8 mouse cellular contexts compared by ENCODE assay signal in genomic region chr16:90143760-90144516, GRCm38 (mm10). TPM values are rescaled to one million over a fixed set of nuclear protein-coding genes. Genes with fewer than 3 reads are reported as not detected.
DNase-seq lines count a peak whose midpoint lies in the region; ATAC-seq and TF ChIP-seq lines count a peak whose summit lies in the region.

Gene Tiam1, minus strand, starts transcription at chr16:90143769.

- no peaks in the 10 kb centered on the region for H3K27me3 ChIP-seq in embryonic facial prominence, embryonic 15.5 days
- no peaks in the 10 kb centered on the region for H3K27me3 ChIP-seq in limb, embryonic 12.5 days
- H3K27me3 ChIP-seq in midbrain, embryonic 14.5 days (ENCODE audit: control insufficient read depth, insufficient read depth, low read length) = no peaks in the 10 kb centered on the region

- H3K27ac ChIP-seq in bone marrow macrophage, adult 2 months (ENCODE audit: insufficient read depth, low read depth, low read length) = no peak within 1 kb of the TSS
- peak within 1 kb of the TSS; percentile 87 for H3K27ac ChIP-seq in embryonic facial prominence, embryonic 15.5 days (replicated peaks)
- peak within 1 kb of the TSS; percentile 94 for H3K27ac ChIP-seq in limb, embryonic 12.5 days
- peak within 1 kb of the TSS; percentile 93 for H3K27ac ChIP-seq in midbrain, embryonic 14.5 days (replicated peaks; ENCODE audit: low read depth, low read length)

- TF ChIP-seq CTCF in bone marrow macrophage, adult 2 months (IDR thresholded peaks at IDR 0.05; ENCODE audit: low read depth, low read length) = no peak

- H3K9ac ChIP-seq in embryonic facial prominence, embryonic 15.5 days = peak within 1 kb of the TSS; percentile 65
- H3K9ac ChIP-seq in limb, embryonic 12.5 days (replicated peaks) = peak within 1 kb of the TSS; percentile 79
- peak within 1 kb of the TSS; percentile 81 for H3K9ac ChIP-seq in midbrain, embryonic 14.5 days (replicated peaks; ENCODE audit: low read length)

- WGBS in embryonic facial prominence, embryonic 15.5 days = under 1% methylated on average over 64 of the region's 64 CpGs
- WGBS in limb, embryonic 12.5 days = under 1% methylated on average over 64 of the region's 64 CpGs
- WGBS in midbrain, embryonic 14.5 days = under 1% methylated on average over 64 of the region's 64 CpGs

- peak; percentile 100 for DNase-seq in 416B (ENCODE audit: low read depth)
- DNase-seq in heart, adult 8-10 months (ENCODE audit: low spot score) = peak; percentile 90
- DNase-seq in kidney, adult 8-10 months = peak; percentile 95 to 96
- DNase-seq in midbrain, embryonic 14.5 days = peak; percentile 99
- DNase-seq in spleen, adult 12 weeks (ENCODE audit: low spot score) = peak; percentile 91

- H3K4me3 ChIP-seq in bone marrow macrophage, adult 2 months (ENCODE audit: insufficient read depth, low read length) = peak within 1 kb of the TSS; percentile 46
- peak within 1 kb of the TSS; percentile 63 for H3K4me3 ChIP-seq in embryonic facial prominence, embryonic 15.5 days (replicated peaks)
- H3K4me3 ChIP-seq in limb, embryonic 12.5 days (replicated peaks) = peak within 1 kb of the TSS; percentile 81
- H3K4me3 ChIP-seq in midbrain, embryonic 14.5 days (replicated peaks; ENCODE audit: low read depth, low read length) = peak within 1 kb of the TSS; percentile 68

- H3K4me1 ChIP-seq in bone marrow macrophage, adult 2 months (ENCODE audit: control insufficient read depth, insufficient read depth, low read length) = peaks cover 4% of the 10 kb centered on the region; the same call in 1 of the 2 replicates
- H3K4me1 ChIP-seq in embryonic facial prominence, embryonic 15.5 days = peaks cover 29% of the 10 kb centered on the region
- peaks cover 44% of the 10 kb centered on the region for H3K4me1 ChIP-seq in limb, embryonic 12.5 days (replicated peaks)
- peaks cover 15% of the 10 kb centered on the region; the same call in 1 of the 2 replicates for H3K4me1 ChIP-seq in midbrain, embryonic 14.5 days (ENCODE audit: control insufficient read depth, insufficient read depth, low read length)

- ATAC-seq in embryonic facial prominence, embryonic 15.5 days (ENCODE audit: insufficient number of reproducible peaks, low FRiP score, low TSS enrichment, low read depth) = peak; percentile 96
- peak; percentile 97 for ATAC-seq in limb, embryonic 12.5 days (ENCODE audit: insufficient number of reproducible peaks, insufficient read depth, low FRiP score, low TSS enrichment, low read depth)
- ATAC-seq in midbrain, embryonic 14.5 days (ENCODE audit: low FRiP score, low TSS enrichment) = peak; percentile 97

- no peaks in the 10 kb centered on the region for H3K36me3 ChIP-seq in embryonic facial prominence, embryonic 15.5 days
- no peaks in the 10 kb centered on the region for H3K36me3 ChIP-seq in limb, embryonic 12.5 days
- H3K36me3 ChIP-seq in midbrain, embryonic 14.5 days (ENCODE audit: control insufficient read depth, insufficient read depth, low read length) = no peaks in the 10 kb centered on the region

- peak within 1 kb of the TSS; percentile 96 for H3K4me2 ChIP-seq in embryonic facial prominence, embryonic 15.5 days (replicated peaks)
- peak within 1 kb of the TSS; percentile 90 for H3K4me2 ChIP-seq in limb, embryonic 12.5 days
- peak within 1 kb of the TSS; percentile 83 for H3K4me2 ChIP-seq in midbrain, embryonic 14.5 days (ENCODE audit: low read length)

- H3K9me3 ChIP-seq in embryonic facial prominence, embryonic 15.5 days (replicated peaks) = no peaks in the 10 kb centered on the region
- no peaks in the 10 kb centered on the region for H3K9me3 ChIP-seq in limb, embryonic 12.5 days
- no peaks in the 10 kb centered on the region for H3K9me3 ChIP-seq in midbrain, embryonic 14.5 days (ENCODE audit: control insufficient read depth, low read length)

- no peak for TF ChIP-seq POLR2A in bone marrow macrophage, adult 2 months (IDR thresholded peaks at IDR 0.05; ENCODE audit: borderline replicate concordance, low read depth, low read length)

RNA-seq across cellular contexts. Expression of gene Tiam1, which starts in this region (rescaled TPM):
- polyA plus RNA-seq in bone marrow macrophage, adult 2 months (2012; ENCODE audit: insufficient read depth, insufficient read length, missing spikeins) = 18.2 and 21.4 TPM in 2 replicates
- 45.3 and 49.4 TPM in 2 replicates for polyA plus RNA-seq in embryonic facial prominence, embryonic 15.5 days (2015; fragmentation: Nextera tagmentation; extraction: Ambion mirVana)
- total RNA-seq in heart, adult 8-10 months (2022) = 1 to 10 TPM; 4.7 to 7.3 (median 6.7) TPM
- 49.5 and 59.7 TPM in 2 replicates for polyA plus RNA-seq in limb, embryonic 12.5 days (2016; fragmentation: Nextera tagmentation; extraction: Ambion mirVana)
- polyA plus RNA-seq in midbrain, embryonic 14.5 days (2014; fragmentation: Nextera tagmentation; extraction: Ambion mirVana) = 34.6 and 40.0 TPM in 2 replicates
